20 mouse cellular contexts compared by ENCODE assay signal in the genomic region with DNA sequence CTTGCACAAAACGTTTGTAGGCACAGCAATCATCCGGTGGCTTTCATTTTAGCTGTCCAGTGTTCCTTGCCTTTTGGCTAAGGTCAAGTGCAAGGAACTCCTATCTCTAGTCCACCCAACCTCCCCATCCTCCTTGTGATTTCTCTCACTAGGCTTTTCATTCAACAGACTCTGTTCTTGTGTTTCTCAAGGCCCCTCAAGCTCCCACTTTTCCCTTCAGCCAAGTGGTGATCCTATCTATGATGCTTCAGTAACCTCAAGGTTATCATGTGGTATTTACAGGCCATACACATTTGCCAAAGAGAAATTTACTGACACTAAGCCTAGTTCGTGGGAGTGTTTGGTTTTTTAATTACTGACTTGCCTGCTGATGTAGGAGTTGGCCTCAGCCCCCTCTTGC. TPM values are rescaled to one million over a fixed set of nuclear protein-coding genes. Genes with fewer than 3 reads are reported as not detected.
"Had no signal": no experiment of that assay in that cellular context is flagged by ENCODE, and none has a peak within 500 bp of the region (broad histone marks: within the 10 kb centered on the region; RNA-seq: fewer than 3 reads in every experiment).

No protein-coding gene starts in this region.

- H3K27me3 ChIP-seq: midbrain, embryonic 12.5 days; neural tube, embryonic 13.5 days; neural tube, embryonic 15.5 days had no signal

- H3K4me3 ChIP-seq: midbrain, embryonic 10.5 days; midbrain, embryonic 12.5 days; myocyte; neural tube, embryonic 13.5 days; neural tube, embryonic 15.5 days had no signal

- DNase-seq: lung, adult 18-20 months; lung, embryonic 14.5 days; lung, postnatal 10 days; lung, postnatal 4 days; midbrain, embryonic 14.5 days; retina, postnatal 1 day; right cerebral cortex, adult 18-20 months; right cerebral cortex, postnatal 25 days; right cerebral cortex, postnatal 4 days; spleen, adult 18-20 months; thymus, adult 2 months; thymus, postnatal 25 days; thymus, postnatal 4 days had no signal

- H3K27ac ChIP-seq: liver, embryonic 14.5 days; midbrain, embryonic 10.5 days; midbrain, embryonic 12.5 days; neural tube, embryonic 13.5 days; neural tube, embryonic 15.5 days had no signal

- H3K4me1 ChIP-seq: midbrain, embryonic 10.5 days; midbrain, embryonic 12.5 days; neural tube, embryonic 13.5 days; neural tube, embryonic 15.5 days had no signal

- H3K9me3 ChIP-seq: midbrain, embryonic 10.5 days; midbrain, embryonic 12.5 days; neural tube, embryonic 13.5 days; neural tube, embryonic 15.5 days had no signal

- H3K9ac ChIP-seq: liver, embryonic 14.5 days; lung, embryonic 14.5 days; midbrain, embryonic 12.5 days; neural tube, embryonic 13.5 days; neural tube, embryonic 15.5 days had no signal

RNA-seq across cellular contexts. Expression of gene Sema6c, which starts 19.6 kb away (rescaled TPM):
- total RNA-seq: megakaryocyte-erythroid progenitor cell, adult 5-6 weeks had no signal
